Mouse (Mus musculus) bone marrow macrophage, adult 2 months (primary cell): Measurements from ENCODE around the gene Kif3a. TPM values are rescaled to one million over a fixed set of nuclear protein-coding genes. Genes with fewer than 3 reads are reported as not detected.
A peak's percentile ranks its signal among the peaks of the same experiment; 100 is the strongest.

ENCODE experiments used
- H3K27ac ChIP-seq: 2 replicates; pipeline ENCODE4 v1.5.1; 2012; ENCODE audit warnings: low read depth, low read length; ENCODE audit not compliant: insufficient read depth
- H3K4me1 ChIP-seq: 2 replicates; pipeline ENCODE4 v1.6.1; 2012; ENCODE audit warnings: low read length; ENCODE audit not compliant: control insufficient read depth, insufficient read depth
- H3K4me3 ChIP-seq: 2 replicates; pipeline ENCODE4 v1.5.1; 2012; ENCODE audit warnings: mild to moderate bottlenecking, low read length, moderate library complexity; ENCODE audit not compliant: insufficient read depth
- CTCF ChIP-seq: IDR thresholded peaks from 2 replicates; pipeline ENCODE4 v1.5.1; 2012; ENCODE audit warnings: low read depth, mild to moderate bottlenecking, low read length, moderate library complexity
- POLR2A ChIP-seq: IDR thresholded peaks from 2 replicates; pipeline ENCODE4 v1.6.1; 2012; ENCODE audit warnings: mild to moderate bottlenecking, low read depth, low read length, borderline replicate concordance
- polyA plus RNA-seq: library from polyadenylated mRNA; stranded (reverse); fragments of >200 nt; gene quantifications from 2 replicates; pipeline ENCODE4 v1.2.4, GENCODE M21; 2012; ENCODE audit not compliant: missing spikeins, insufficient read depth, insufficient read length

Kif3a gene
- polyA plus RNA-seq, 1 experiment, result 31.9 TPM

DNA sequence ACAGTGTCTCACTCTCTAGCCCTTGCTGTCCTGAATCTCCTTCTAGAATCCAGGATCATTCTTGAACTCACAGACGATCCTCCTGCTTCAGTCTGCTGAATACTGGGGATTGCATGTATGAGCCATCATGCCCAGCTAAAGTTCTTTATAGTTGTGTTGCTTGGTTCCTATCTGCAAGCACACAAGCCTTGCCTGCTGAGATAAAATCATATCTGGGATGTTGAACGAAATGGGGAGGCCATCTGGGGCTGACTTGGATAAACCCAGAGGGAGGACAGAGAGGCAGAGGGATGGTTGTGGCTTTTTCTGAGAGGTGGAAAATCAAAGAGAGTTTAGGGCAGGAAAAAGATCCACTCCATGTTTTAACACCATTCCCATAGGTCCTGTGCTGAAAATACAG is 5.2 kb upstream of the Kif3a start:
- no peak for TF ChIP-seq CTCF
- TF ChIP-seq POLR2A, result no peak
- H3K4me3 ChIP-seq, result no peak overlapping the region
- peak overlapping the region; percentile 95 for H3K27ac ChIP-seq
- H3K4me1 ChIP-seq, result peaks cover 41% of the 10 kb centered on the region

DNA sequence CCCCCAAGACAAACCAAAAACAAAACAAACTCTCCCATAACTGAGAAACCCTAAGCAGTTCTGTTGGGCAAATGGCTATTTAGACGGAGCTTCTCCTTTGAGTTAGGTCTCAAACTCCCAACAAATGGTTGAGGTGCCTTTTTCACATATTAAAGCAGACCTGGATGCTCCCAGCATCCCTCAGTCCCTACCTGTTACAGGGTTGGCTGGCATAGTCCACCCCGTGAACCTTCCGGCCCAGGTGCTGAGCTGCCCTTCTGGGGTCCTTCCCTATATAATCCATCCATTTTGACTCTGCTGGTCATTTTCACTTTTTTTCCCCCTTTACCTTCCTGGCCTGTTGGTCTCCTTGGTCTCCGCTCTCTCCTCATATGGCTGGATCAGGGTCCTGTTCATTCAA is 533 bp upstream of the Kif3a start:
- Histone ChIP-seq H3K4me3 (peak overlapping the region; percentile 21; the same call in 1 of the 2 replicates), H3K27ac (peak overlapping the region; percentile 79), H3K4me1 (peaks cover 37% of the 10 kb centered on the region)
- no peak for TF ChIP-seq CTCF
- no peak for TF ChIP-seq POLR2A

DNA sequence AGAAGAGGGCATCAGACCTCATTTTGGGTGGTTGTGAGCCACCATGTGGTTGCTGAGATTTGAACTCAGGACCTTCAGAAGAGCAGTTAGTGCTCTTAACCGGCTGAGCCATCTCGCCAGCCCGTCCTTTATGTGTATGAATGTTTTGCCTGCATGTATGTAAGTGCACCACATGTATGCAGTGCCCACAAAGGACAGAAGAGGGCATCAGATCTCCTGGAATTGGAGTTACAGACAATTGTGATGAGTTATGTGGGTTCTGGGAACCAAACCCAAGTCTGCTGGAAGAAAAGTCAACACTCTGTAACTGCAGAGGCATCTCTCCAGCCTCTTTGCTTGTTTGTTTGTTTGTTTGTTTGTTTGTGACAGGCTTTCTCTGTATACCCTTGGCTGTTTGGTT is 13.4 kb downstream of the Kif3a start:
- TF ChIP-seq POLR2A (no peak), CTCF (no peak)
- H3K27ac ChIP-seq, result no peak overlapping the region

DNA sequence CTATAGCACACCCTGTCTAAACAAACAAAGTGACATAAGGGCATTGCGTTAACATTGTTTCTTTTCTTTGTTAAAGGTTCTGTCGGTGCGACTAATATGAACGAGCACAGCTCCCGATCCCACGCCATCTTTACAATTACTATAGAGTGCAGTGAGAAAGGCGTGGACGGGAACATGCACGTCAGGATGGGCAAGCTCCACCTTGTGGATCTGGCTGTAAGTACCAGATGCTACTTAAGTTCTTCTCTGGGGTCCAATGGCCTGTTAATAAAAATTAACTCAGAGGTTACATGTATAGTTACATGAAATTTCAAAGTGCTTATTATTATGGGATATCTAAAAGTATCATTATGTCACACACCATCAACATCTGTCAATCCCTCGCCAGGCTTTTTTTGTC is 16.0 kb downstream of the Kif3a start:
- Histone ChIP-seq H3K27ac (no peak overlapping the region), H3K4me3 (no peak overlapping the region), H3K4me1 (no peaks in the 10 kb centered on the region)
- no peak for TF ChIP-seq POLR2A

More for the DNA sequence above, 13.4 kb downstream of the Kif3a start:
- Histone ChIP-seq H3K4me1 (no peaks in the 10 kb centered on the region), H3K4me3 (no peak overlapping the region)

DNA sequence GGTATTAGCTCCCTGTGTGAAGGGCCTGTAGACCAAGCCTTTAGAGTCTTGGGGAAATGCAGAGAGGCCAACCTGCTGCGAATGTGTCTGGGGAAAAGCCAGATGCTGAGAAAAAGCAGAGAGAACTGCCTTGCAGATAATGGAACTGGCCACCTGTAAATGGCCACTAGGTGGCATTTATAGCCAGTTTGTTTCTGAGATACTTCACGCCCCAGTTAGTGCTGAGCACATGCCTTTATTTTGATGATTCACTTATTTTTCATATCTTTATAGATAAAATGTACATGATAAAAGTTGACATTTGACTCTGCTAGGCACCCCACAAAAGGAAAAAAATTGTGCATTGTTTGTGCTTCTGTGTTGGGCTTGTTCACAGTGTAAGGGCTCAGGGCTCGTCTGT is 17.7 kb downstream of the Kif3a start:
- TF ChIP-seq POLR2A, result no peak
- TF ChIP-seq CTCF, result no peak
- no peak overlapping the region for H3K27ac ChIP-seq
- H3K4me1 ChIP-seq, result no peaks in the 10 kb centered on the region
- no peak overlapping the region for H3K4me3 ChIP-seq

DNA sequence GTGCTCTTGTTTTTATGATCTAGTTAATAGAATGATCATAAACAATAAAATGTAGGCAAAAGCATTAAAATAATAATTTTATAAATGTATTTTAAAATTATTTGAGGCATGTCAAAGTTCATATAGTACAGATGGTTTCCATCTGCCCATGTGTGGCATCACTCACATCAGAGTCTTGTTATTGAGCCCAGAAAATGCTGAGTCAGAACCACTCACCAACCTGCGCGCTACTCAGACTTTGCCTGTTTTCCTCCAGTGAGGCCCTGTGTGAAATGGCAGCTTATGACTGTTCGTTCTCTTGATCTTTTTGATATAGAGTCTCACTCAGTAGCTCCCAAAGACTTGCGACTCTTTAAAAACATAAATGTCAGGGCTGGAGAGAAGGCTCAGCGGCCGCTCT is 18.3 kb downstream of the Kif3a start:
- Histone ChIP-seq H3K4me1 (no peaks in the 10 kb centered on the region), H3K4me3 (no peak overlapping the region), H3K27ac (no peak overlapping the region)
- TF ChIP-seq POLR2A, result no peak
- no peak for TF ChIP-seq CTCF

DNA sequence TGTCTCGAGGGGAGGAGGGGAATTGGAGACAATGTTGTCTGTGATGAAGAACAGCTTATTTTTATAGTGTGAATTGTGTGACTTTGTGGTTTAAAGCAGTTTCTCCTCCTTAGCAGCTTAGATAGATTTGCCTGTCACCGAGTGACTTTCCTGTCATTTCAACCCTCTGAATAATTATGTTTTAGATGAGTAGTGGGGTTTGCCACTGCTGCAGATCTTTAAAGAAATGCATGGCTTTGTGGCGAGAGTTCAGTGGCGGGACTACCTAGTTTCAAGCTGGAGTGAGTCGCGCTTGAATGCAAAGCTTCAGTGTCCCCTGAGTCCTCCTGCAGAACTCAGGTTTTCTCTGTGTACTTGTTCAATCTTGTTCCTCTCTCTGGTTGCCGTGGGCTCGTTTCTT is 21.1 kb downstream of the Kif3a start:
- Histone ChIP-seq H3K27ac (no peak overlapping the region), H3K4me3 (no peak overlapping the region), H3K4me1 (no peaks in the 10 kb centered on the region)
- TF ChIP-seq POLR2A, result no peak
- no peak for TF ChIP-seq CTCF

DNA sequence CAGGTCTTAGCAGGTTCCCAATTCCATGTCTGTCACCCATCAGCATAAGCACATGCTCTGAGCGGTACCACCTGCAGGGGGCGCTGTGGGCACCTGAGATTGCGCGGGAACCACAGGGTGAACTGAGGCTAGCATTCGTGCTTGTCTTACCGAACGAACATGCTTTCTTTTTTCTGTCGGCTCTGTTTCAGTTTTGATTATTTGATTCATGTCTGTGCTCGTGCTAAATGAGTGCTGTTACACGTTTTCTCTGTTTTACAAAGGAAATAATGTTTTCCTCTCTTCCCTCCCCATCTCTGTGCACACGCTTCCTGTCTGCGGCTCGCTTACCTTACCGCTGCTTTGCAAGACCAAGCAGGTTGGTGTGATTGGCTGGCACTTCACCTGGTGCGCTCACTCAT is 23.2 kb downstream of the Kif3a start:
- TF ChIP-seq POLR2A, result no peak
- TF ChIP-seq CTCF, result peak; percentile 97
- no peak overlapping the region for H3K4me3 ChIP-seq
- no peak overlapping the region for H3K27ac ChIP-seq
- no peaks in the 10 kb centered on the region for H3K4me1 ChIP-seq

DNA sequence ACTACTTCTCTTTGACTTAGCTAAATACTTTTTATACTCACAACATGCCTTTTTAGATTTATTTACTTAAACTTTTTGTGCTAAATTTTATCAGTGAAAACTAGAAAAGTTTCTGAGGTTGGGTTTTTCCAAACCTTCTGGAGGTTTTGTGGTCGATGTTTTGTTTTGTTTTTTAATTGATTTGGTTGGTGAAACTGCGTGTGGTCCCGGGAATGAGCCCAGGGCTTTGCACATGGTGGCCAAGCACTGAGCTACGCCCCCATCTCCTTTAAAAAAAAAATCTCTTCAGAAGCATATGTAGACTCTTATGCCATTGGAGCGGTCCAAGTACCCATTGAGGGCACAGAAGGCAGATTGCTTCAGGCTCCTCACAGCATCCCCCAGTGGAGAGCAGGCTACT is 23.9 kb downstream of the Kif3a start:
- Histone ChIP-seq H3K27ac (no peak overlapping the region), H3K4me3 (no peak overlapping the region), H3K4me1 (no peaks in the 10 kb centered on the region)
- TF ChIP-seq POLR2A, result no peak
- TF ChIP-seq CTCF, result no peak

DNA sequence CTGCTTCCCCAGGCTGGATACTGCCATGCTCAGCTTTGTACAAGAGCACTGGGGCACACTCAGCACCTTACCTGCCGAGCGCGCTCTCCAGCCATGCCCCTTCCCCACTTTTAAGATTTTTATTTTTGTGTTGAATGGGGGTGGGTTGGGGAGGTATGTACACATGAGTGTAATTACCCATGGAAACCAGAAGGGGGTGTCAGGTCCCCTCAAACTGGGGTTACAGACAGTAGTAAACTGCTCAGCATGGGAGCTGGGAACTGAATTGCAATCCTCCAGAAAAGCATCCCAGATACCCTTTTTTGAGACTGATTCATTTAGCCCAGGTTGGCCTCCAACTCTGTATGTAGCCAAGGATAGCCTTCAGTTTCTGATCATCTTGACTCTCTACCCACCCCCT is 37.8 kb downstream of the Kif3a start:
- Histone ChIP-seq H3K4me1 (no peaks in the 10 kb centered on the region), H3K27ac (no peak overlapping the region), H3K4me3 (no peak overlapping the region)
- no peak for TF ChIP-seq POLR2A
- TF ChIP-seq CTCF, result no peak

DNA sequence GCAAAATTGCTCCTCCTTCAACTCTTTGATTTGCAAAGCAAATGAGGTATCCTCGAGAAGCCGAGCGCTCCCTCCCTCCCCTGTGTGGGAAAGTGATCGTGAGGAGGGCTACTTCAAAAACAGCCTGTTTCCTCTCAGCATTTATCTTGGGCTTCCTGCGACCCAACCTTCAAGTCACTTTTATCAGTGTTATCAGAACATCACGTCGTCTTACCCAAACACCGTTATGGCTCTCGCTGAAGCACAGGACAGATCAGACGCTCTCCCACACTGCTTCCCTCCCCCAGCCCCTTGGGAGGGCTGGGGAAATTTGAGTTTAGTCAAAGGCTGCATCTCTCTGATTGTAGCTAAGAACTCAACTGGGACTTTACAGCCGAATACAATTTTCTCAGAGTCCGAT is 38.4 kb downstream of the Kif3a start:
- Histone ChIP-seq H3K27ac (no peak overlapping the region), H3K4me1 (no peaks in the 10 kb centered on the region), H3K4me3 (no peak overlapping the region)
- TF ChIP-seq POLR2A, result no peak
- TF ChIP-seq CTCF, result no peak

DNA sequence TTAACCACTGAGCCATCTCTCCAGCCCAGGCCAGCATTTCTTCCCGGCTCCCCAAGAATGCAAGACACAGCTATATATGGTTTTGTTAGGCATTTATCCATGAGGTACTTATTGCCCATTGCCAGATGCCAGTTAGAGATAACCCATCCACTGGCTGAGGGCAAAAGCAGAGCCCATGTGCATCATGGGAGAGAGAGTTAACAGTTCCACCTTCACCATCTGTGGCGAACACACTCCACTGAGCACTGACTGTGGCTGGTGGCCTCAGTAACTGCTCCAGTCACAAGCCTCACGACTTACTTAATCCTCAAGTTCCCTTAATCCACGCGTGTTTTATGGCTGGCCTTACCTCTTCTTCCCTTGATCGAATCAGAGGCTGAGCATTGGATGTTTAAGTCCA is 42.1 kb downstream of the Kif3a start:
- Histone ChIP-seq H3K4me1 (no peaks in the 10 kb centered on the region), H3K4me3 (no peak overlapping the region), H3K27ac (no peak overlapping the region)
- TF ChIP-seq POLR2A (no peak), CTCF (no peak)
